Comparison of ENCODE assay signal across 8 mouse cellular contexts in genomic region chr6:34028933-34029745, GRCm38 (mm10). TPM values are rescaled to one million over a fixed set of nuclear protein-coding genes. Genes with fewer than 3 reads are reported as not detected.
DNase-seq lines count a peak whose midpoint lies in the region; ATAC-seq and TF ChIP-seq lines count a peak whose summit lies in the region.

TSS of gene Lrguk (plus strand) at chr6:34029448.

- H3K27me3 ChIP-seq in forebrain, embryonic 12.5 days = 0 out of 2 replicates have a peak, but pooled peaks cover 4% of the 10 kb centered on the region
- no peaks in the 10 kb centered on the region for H3K27me3 ChIP-seq in liver, postnatal 0 days (ENCODE audit: insufficient read depth, low read length)
- H3K27me3 ChIP-seq in neural tube, embryonic 14.5 days (ENCODE audit: control insufficient read depth, insufficient read depth, low read length) = no peaks in the 10 kb centered on the region

- H3K9ac ChIP-seq in forebrain, embryonic 12.5 days = peak within 1 kb of the TSS; percentile 60
- peak within 1 kb of the TSS; percentile 63 for H3K9ac ChIP-seq in liver, postnatal 0 days (replicated peaks)
- peak within 1 kb of the TSS; percentile 60 for H3K9ac ChIP-seq in neural tube, embryonic 14.5 days (replicated peaks; ENCODE audit: low read depth, low read length)

- no peaks in the 10 kb centered on the region for H3K36me3 ChIP-seq in forebrain, embryonic 12.5 days (replicated peaks)
- no peaks in the 10 kb centered on the region for H3K36me3 ChIP-seq in liver, postnatal 0 days (replicated peaks; ENCODE audit: insufficient read depth, low read length)
- H3K36me3 ChIP-seq in neural tube, embryonic 14.5 days (ENCODE audit: control insufficient read depth, insufficient read depth, low read length) = no peaks in the 10 kb centered on the region

- intact Hi-C loops in heart, postnatal 10 days (cut with DNase I) = no loop called here

- peak within 1 kb of the TSS; percentile 82 for H3K4me2 ChIP-seq in forebrain, embryonic 12.5 days
- H3K4me2 ChIP-seq in liver, postnatal 0 days (ENCODE audit: low read depth, low read length) = peak within 1 kb of the TSS; percentile 98
- H3K4me2 ChIP-seq in neural tube, embryonic 14.5 days (ENCODE audit: low read depth, low read length) = peak within 1 kb of the TSS; percentile 75

- WGBS in forebrain, embryonic 12.5 days = 3% methylated on average over 30 of the region's 32 CpGs
- WGBS in large intestine, adult 2 months = 4% methylated on average over 32 of the region's 32 CpGs
- 7% methylated on average over 32 of the region's 32 CpGs for WGBS in liver, postnatal 0 days (ENCODE audit: insufficient replicate concordance)
- WGBS in neural tube, embryonic 14.5 days = 4% methylated on average over 32 of the region's 32 CpGs

- H3K27ac ChIP-seq in forebrain, embryonic 12.5 days = peak within 1 kb of the TSS; percentile 38; the same call in 1 of the 2 replicates
- 0 out of 2 replicates have a peak within 1 kb of the TSS, but pooled peaks have one; percentile 4 for H3K27ac ChIP-seq in liver, postnatal 0 days (ENCODE audit: low read depth)
- H3K27ac ChIP-seq in neural tube, embryonic 14.5 days (ENCODE audit: low read depth, low read length) = peak within 1 kb of the TSS; percentile 76

- TF ChIP-seq EP300 in liver, postnatal 0 days (IDR thresholded peaks at IDR 0.05; ENCODE audit: low read depth) = no peak

- H3K4me1 ChIP-seq in forebrain, embryonic 12.5 days = peaks cover 13% of the 10 kb centered on the region
- peaks cover 6% of the 10 kb centered on the region for H3K4me1 ChIP-seq in liver, postnatal 0 days (ENCODE audit: insufficient read depth)
- H3K4me1 ChIP-seq in neural tube, embryonic 14.5 days (ENCODE audit: control insufficient read depth, insufficient read depth, low read length) = peaks cover 3% of the 10 kb centered on the region; the same call in 1 of the 2 replicates

- peak; percentile 77 to 82 for DNase-seq in CD8-positive naive resting alpha-beta T cell, adult 2 months (ENCODE audit: low read depth in 2 of 2, low spot score in 2 of 2)
- DNase-seq in c-Kit-negative CD71-positive TER-119-positive erythroid progenitor cells, embryonic 14.5 days (ENCODE audit: low read depth, low spot score) = peak; percentile 15
- DNase-seq in heart, postnatal 10 days = peak; percentile 88 to 91
- DNase-seq in large intestine, adult 2 months (ENCODE audit: low read depth, low spot score) = peak; percentile 53
- peak; percentile 84 for DNase-seq in liver, postnatal 0 days
- peak; percentile 89 for DNase-seq in testis, postnatal 10 days (ENCODE audit: low spot score)

- H3K4me3 ChIP-seq in forebrain, embryonic 12.5 days (replicated peaks) = peak within 1 kb of the TSS; percentile 64
- H3K4me3 ChIP-seq in liver, postnatal 0 days (ENCODE audit: low read depth, low read length) = peak within 1 kb of the TSS; percentile 64
- peak within 1 kb of the TSS; percentile 37 for H3K4me3 ChIP-seq in neural tube, embryonic 14.5 days (ENCODE audit: low read depth, low read length)

- TF ChIP-seq CTCF in liver, postnatal 0 days (IDR thresholded peaks at IDR 0.05; ENCODE audit: low read depth) = no peak

- peak; percentile 96 for ATAC-seq in forebrain, embryonic 12.5 days (ENCODE audit: low FRiP score)
- ATAC-seq in liver, postnatal 0 days = peak; percentile 88
- peak; percentile 97 for ATAC-seq in neural tube, embryonic 14.5 days (ENCODE audit: low read depth)

- H3K9me3 ChIP-seq in forebrain, embryonic 12.5 days = no peaks in the 10 kb centered on the region
- no peaks in the 10 kb centered on the region for H3K9me3 ChIP-seq in liver, postnatal 0 days (ENCODE audit: low read length)
- no peaks in the 10 kb centered on the region for H3K9me3 ChIP-seq in neural tube, embryonic 14.5 days (ENCODE audit: control insufficient read depth, low read length)

RNA-seq across cellular contexts. Expression of gene Lrguk, which starts in this region (rescaled TPM):
- polyA plus RNA-seq in forebrain, embryonic 12.5 days (2016; fragmentation: Nextera tagmentation; extraction: Ambion mirVana) = 0.90 and 0.98 TPM in 2 replicates
- total RNA-seq in heart, postnatal 10 days (2021) = under 1 TPM; 0.14 to 0.35 TPM
- polyA plus RNA-seq in large intestine, adult 2 months (2012; rRNA removed) = 0.01 TPM in 2 replicates
- polyA plus RNA-seq in liver, postnatal 0 days (2015; fragmentation: Nextera tagmentation; extraction: Ambion mirVana) = 0.04 TPM in 1 of 2 replicates, not detected in the other
- 1.3 and 2.9 TPM in 2 replicates for polyA plus RNA-seq in neural tube, embryonic 14.5 days (2014; fragmentation: Nextera tagmentation; extraction: Ambion mirVana)

Comparison
In these comparisons a context has a peak if more than half of its experiments do, and no peak if none do; other contexts are left out.
1. Peak in every context shown above with its lines: DNase-seq, ATAC-seq, H3K4me3 ChIP-seq and H3K27ac ChIP-seq.
2. Peak in ATAC-seq, H3K4me3 ChIP-seq, H3K27ac ChIP-seq, H3K9ac ChIP-seq and H3K4me2 ChIP-seq in forebrain, embryonic 12.5 days; RNA of the gene not detected or under 1 TPM.
3. Peak in DNase-seq in heart, postnatal 10 days; RNA of the gene not detected or under 1 TPM.
4. Peak in DNase-seq in large intestine, adult 2 months; RNA of the gene not detected or under 1 TPM.
5. Peak in DNase-seq, ATAC-seq, H3K4me3 ChIP-seq, H3K27ac ChIP-seq, H3K9ac ChIP-seq and H3K4me2 ChIP-seq in liver, postnatal 0 days; RNA of the gene not detected or under 1 TPM.
6. DNase-seq: peak in every context shown above with its lines; median percentile 90 in heart, postnatal 10 days; 89 in testis, postnatal 10 days; 84 in liver, postnatal 0 days; 80 in CD8-positive naive resting alpha-beta T cell, adult 2 months; 53 in large intestine, adult 2 months; 15 in c-Kit-negative CD71-positive TER-119-positive erythroid progenitor cells, embryonic 14.5 days.
7. H3K27ac ChIP-seq: peak in every context shown above with its lines; median percentile 76 in neural tube, embryonic 14.5 days; 38 in forebrain, embryonic 12.5 days; 4 in liver, postnatal 0 days.